Mouse (Mus musculus) adrenal gland, postnatal 25 days (tissue): Measurements from ENCODE around the gene Cdv3. TPM values are rescaled to one million over a fixed set of nuclear protein-coding genes. Genes with fewer than 3 reads are reported as not detected.

Experiments used
- total RNA-seq: library from RNA; stranded (reverse); gene quantifications from 2 replicates; pipeline ENCODE4 v1.2.3, GENCODE M21; 2021

The Cdv3 gene
- total RNA-seq, 1 experiment from 2014 or later = 193 TPM

Other genes starting within 250 kb of the Cdv3 start
- 40.8 and 43.5 TPM in 2 replicates for gene Srprb, start 163.7 kb downstream of the Cdv3 start, total RNA-seq
- gene Gm20425, start 135.5 kb downstream of the Cdv3 start, total RNA-seq = 9.4 and 18.8 TPM in 2 replicates
- 43.2 and 174 TPM in 2 replicates for gene Trf, start 135.4 kb downstream of the Cdv3 start, total RNA-seq
- 0.82 and 4.6 TPM in 2 replicates for gene 1300017J02Rik, start 60.8 kb downstream of the Cdv3 start, total RNA-seq
- gene Topbp1, start 60.6 kb downstream of the Cdv3 start, total RNA-seq = 34.1 and 40.1 TPM in 2 replicates
- not detected in 2 replicates for gene Bfsp2, start 114.6 kb upstream of the Cdv3 start, total RNA-seq